Mouse (Mus musculus) common myeloid progenitor, adult 5-6 weeks (primary cell): ENCODE data around the gene Taf15. TPM values are rescaled to one million over a fixed set of nuclear protein-coding genes. Genes with fewer than 3 reads are reported as not detected.
"Not testable (repeated sequence)": the region's sequence is repeated elsewhere in the genome, so short reads cannot be mapped to it uniquely, and the experiment has no call there.

Experiments used
- ATAC-seq: replicated peaks from 2 replicates; pipeline ENCODE4 v1.8.0; 2016; ENCODE audit warnings: low read depth, mild to moderate bottlenecking, moderate TSS enrichment, inconsistent platforms; ENCODE audit not compliant: poor library complexity, severe bottlenecking
- total RNA-seq: library from RNA; stranded (forward); fragments of 200-1000, 187-1606 nt; gene quantifications from 2 replicates; pipeline ENCODE4 v1.2.3, GENCODE M21; 2017

The Taf15 gene
- total RNA-seq, 1 experiment from 2014 or later, result 73.3 TPM

DNA sequence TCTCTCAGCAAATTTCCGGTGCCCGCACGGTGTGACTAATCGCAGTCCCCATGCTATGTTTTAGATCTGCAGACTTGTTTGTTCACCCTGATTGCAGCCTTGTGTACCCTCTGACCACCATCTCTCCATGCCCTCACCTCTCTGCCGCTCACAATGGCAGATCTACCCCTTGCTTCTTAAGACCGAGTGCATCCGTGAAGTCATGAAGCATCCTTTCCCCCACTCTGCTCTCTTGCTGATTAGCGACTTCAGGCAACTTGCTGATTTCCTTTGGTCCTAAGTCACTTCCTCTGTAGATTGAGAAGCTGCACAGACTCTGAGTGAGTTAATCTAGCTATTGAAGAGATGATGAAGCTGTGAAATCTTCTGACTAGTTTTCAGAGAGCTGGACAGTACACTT, 61.3 kb downstream of the Taf15 start:
- ATAC-seq, result no peak

DNA sequence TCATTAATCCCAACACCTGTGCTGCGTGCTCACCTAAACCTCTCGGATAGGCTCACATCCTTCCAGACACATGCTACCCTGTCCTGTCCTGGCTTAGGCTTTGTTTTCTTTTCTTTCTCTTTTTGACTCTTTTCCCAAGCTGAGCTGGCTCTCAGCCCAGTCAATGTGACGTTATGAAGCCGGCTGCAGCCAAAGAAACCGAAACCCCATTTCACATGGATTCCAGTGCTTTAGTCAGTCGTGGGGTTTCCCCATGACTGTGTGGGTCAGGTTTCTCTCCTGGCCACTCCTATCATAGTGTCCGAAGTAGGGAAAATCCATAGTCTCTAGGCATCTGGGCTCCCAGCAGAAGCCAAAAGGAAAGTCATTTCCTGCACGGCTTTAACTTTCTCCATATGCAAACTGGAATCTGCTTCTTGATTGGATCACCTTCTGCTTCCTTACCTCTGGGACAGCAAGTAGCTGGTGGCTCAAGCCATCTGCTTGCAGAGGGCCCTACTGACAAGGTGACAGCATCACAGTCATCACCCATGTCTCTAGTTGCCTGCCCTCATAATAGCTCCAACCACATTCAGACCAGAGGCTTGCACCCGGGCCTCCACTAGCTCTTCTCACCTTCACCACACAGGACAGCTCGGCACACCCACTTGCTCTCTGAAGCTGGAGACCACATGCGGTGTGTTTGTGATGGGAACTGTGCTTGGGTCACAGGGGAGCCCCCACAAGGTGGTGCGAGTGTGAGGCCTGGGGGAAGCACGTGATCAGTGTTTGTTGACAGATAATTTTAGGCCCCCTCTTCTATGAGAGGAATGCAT, 61.9 kb downstream of the Taf15 start:
- ATAC-seq, result peak; percentile 41; the same call in 1 of the 2 replicates

DNA sequence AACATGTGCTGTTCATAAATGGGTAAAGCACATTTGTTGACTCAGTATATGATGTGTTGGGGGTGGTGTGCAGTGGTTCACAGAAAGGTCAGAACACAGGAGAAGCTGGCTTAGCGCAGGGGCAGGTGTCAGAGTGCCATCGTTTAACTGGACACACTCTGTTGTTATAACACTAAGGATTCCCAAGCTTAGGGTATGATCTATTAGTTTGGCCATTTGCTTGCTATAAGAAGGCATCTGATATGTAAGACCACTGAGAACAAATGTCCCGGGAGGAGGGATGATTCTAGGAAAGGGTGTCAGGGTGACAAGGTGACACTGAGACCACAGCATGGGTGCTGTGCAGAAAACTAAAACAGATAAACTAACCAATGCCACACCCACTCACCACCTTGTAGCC, 63.9 kb downstream of the Taf15 start:
- ATAC-seq, result no peak; the same call in 1 of the 2 replicates

DNA sequence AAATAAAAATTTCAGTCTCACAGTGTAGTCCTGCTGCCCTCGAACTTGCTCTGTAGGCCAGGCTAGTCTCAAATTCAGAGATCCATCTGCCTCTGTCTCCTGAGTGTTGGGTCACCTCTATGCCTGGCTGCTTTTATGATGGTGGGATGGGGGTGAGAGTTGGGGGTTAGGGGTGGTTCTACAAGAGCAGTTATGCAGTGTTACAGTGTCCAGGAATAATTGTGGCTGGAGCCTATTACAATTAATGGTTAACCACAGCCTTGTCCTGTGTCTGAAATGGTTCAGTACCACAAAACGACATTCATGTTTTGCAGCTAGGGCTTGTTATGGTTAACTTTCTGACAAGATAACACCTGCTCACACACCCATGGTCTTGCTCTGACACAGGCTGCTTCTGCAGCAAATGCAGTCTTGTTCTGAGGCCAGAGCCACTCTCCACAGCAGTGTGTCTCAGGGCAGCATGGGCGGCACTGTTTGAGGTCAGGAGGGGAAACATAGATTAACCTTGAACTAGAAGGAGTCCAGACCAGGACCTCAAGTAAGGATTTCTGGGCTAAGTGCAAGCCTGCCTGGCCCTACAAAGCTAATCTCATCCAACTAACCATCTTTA, 65.9 kb downstream of the Taf15 start:
- ATAC-seq, result no peak

DNA sequence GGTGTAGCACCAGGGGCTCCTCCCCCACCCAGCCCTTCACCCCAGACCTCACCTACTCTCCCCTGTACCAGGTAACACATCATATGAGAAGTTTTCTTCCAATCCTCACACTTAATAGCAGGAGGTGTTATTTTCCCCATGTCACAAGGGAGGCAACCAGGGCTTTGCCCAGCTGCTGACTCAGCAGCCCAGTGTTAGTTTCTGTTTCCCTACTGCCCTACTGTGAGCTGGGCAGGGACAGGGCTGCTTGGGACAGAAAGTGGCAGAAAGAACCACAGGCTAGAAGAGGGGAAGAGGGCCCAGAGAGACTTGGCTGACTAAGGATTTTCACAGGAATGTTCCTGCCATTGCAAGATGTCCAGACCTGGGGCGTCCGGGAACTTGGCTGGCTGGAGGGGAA, 68.0 kb downstream of the Taf15 start:
- no peak for ATAC-seq

DNA sequence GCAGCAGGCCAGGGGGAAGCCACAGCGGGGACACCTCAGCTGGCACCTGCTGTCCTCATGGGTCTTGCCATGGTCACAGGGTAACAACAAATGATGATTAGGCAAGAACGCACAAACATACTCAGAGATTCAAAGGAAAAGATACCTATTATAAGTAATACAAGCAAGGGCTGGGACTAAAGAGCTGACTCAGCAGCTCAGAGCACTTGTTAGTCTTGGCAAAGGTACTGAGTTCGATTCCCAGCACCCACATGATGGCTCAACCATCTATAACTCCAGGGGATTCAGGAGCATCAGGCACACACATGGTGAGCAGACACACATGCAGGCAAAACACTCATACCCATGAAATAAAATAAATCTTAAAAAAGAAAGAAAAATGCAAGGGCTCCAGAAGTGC, 68.5 kb downstream of the Taf15 start:
- ATAC-seq, result no peak

DNA sequence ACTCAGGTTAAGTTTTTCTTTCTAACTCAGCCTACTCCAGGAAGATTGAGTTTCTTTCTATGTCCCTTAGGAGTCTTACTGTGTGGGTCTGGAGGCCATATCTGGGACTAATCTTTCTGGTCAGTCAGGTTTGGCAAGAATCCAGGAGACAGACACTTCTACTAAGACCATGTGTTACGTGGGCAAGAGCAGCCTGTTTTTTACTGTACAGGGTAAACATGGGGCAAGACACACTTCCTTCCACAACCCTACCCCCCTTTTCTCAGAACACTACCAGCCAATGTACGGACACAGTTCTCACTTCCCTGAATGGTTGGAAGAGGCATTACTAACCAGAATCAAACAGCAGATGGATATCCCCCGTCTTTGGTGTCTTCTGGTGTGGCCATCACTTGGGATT, 71.3 kb downstream of the Taf15 start:
- ATAC-seq, result peak; percentile 86

DNA sequence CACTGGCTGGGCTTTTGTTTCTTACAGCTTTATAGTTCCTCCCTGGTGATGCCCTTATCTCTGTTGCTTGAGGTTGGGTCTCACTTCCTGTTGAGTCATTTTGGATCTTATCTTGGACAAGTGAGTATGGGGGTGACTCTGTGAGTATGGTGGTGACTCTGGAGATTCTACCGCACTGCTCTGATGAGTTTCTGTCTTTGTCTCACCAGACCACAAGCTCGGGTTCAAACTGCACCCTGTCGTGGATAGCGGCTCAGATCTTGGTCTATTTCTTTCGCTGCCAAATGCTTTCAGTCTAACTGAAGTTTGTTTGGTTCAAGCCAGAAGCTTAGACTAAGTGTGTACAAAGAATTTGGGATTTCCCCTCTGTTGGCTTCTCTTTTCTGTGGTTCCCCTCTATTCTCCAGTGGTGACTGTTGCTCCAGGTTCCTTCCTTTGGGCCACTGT, 77.3 kb downstream of the Taf15 start:
- peak; percentile 95 for ATAC-seq

DNA sequence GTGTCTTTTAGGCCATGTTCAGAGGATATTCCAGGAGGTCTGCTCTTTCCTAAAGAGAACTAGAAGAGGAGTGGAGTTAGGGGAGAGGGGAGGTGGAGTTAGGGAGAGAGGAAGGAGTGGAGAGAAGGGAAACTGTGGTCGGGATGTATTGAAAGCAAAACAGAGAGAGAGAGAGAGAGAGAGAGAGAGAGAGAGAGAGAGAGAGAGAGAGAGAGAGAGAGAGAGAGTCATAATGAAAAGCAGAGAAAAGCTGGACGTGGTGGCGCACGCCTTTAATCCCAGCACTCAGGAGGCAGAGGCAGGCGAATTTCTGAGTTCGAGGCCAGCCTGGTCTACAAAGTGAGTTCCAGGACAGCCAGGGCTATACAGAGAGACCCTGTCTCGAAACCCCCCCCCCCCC, 78.2 kb downstream of the Taf15 start:
- ATAC-seq, result not testable (repeated sequence)

DNA sequence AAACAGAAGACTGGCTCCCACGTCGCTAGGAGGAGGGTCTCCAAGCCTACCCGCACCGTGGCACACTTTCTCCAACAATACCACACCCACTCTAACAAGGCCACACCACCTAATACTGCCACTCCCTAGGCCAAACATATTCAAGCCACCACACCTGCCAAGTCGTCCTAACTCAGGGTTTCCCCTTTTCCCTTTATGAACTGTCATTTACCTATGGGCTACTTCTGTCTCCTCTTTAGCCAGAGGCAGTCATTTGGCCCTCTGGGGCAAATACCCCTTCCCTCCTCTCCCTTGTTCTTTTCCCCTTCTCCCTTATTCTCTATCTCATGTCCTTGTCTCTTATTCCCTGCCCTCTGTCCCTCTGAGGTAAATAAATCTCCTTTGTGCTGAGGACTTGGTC, 78.8 kb downstream of the Taf15 start:
- no peak for ATAC-seq

Other genes starting within 250 kb of the Taf15 start
- 0.05 TPM in 1 of 2 replicates, not detected in the other for gene Slfn14, start 186.4 kb upstream of the Taf15 start, total RNA-seq
- gene Ap2b1, start 174.1 kb upstream of the Taf15 start, total RNA-seq, result 51.7 and 80.9 TPM in 2 replicates
- 8.2 and 11.5 TPM in 2 replicates for gene Pex12, start 170.5 kb upstream of the Taf15 start, total RNA-seq
- gene Rasl10b, start 63.9 kb upstream of the Taf15 start, total RNA-seq, result not detected in 2 replicates
- not detected in 2 replicates for gene Gas2l2, start 43.6 kb upstream of the Taf15 start, total RNA-seq
- 4.6 and 9.0 TPM in 2 replicates for gene 1700020L24Rik, start 35.4 kb upstream of the Taf15 start, total RNA-seq
- 0.37 and 0.92 TPM in 2 replicates for gene Mmp28, start 10.0 kb upstream of the Taf15 start, total RNA-seq
- gene Heatr9, start 49.1 kb downstream of the Taf15 start, total RNA-seq, result not detected in 2 replicates
- 2.1 and 6.3 TPM in 2 replicates for gene Ccl5, start 57.4 kb downstream of the Taf15 start, total RNA-seq
- 81.3 and 91.6 TPM in 2 replicates for gene Ccl9, start 105.5 kb downstream of the Taf15 start, total RNA-seq
- gene Ccl6, start 120.0 kb downstream of the Taf15 start, total RNA-seq, result 1.8 and 2.1 TPM in 2 replicates
- 1.2 and 3.2 TPM in 2 replicates for gene Rpl9-ps1, start 172.5 kb downstream of the Taf15 start, total RNA-seq
- 183 and 212 TPM in 2 replicates for gene Ccl3, start 176.3 kb downstream of the Taf15 start, total RNA-seq
- gene Ccl4, start 189.5 kb downstream of the Taf15 start, total RNA-seq, result 55.0 and 99.0 TPM in 2 replicates
- 12.7 and 16.2 TPM in 2 replicates for gene Wfdc17, start 230.9 kb downstream of the Taf15 start, total RNA-seq
- not detected in 2 replicates for gene Wfdc18, start 235.9 kb downstream of the Taf15 start, total RNA-seq